Mouse (Mus musculus) heart, postnatal 0 days (tissue): ENCODE results near the gene Fam206a.

ENCODE experiments used
- CTCF ChIP-seq: IDR thresholded peaks from 2 replicates; pipeline ENCODE4 v1.5.1; 2016; ENCODE audit warnings: antibody characterized with exemption, control low read depth, low read depth
- EP300 ChIP-seq: IDR thresholded peaks from 2 replicates; pipeline ENCODE4 v1.6.1; 2016; ENCODE audit warnings: antibody characterized with exemption, low read depth

GRCm38 (mm10) chr4:56829511-56829921, 27.4 kb downstream of the Fam206a start:
- no peak for TF ChIP-seq CTCF
- no peak for TF ChIP-seq EP300
